Mouse (Mus musculus): ENCODE data around the gene Chchd1. TPM values are rescaled to one million over a fixed set of nuclear protein-coding genes. Genes with fewer than 3 reads are reported as not detected.

Gene Chchd1
- polyA plus RNA-seq, 1 experiment from 2014 or later: 195 TPM

DNA sequence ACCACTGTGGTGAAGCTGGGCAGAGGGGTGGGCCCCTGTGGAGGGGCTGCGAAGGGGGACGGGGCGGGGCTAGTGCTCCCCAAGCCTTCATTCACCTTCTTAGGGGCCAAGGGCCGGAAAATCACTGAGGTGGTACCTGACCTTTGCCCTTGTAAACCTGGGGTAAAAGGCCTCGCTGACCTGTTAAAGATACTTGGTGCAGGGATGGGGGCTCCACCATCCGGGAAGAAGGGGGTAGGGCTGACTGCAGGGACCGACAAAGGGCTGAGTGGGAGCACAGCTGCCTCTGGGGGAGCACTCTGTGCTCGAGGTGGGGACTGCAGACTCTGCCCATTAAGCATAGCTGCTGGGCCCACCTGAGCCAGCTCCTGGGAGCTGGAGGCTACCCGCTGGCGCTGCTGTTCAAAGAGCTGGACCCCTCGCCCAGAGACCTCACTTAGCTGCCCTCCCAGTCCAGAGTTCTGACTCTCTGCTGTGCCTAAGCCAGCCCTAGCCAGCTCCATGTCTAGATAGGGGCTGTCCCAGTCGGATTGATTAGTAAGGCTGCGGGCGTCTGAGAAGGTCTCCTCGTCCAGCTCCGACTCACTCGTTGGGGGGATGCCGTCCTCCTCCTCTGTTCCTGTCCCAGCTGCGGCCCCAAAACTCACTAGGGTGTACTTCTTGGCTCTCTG lies 41.0 kb upstream of the Chchd1 start:
- peaks cover 8% of the 10 kb centered on the region; the same call in 1 of the 2 replicates for H3K4me1 ChIP-seq (ENCODE audit: control insufficient read depth, insufficient read depth, low read length)
- H3K27ac ChIP-seq (ENCODE audit: low read depth, low read length): peak overlapping the region; percentile 78
- H3K27me3 ChIP-seq (ENCODE audit: control insufficient read depth, insufficient read depth, low read length): 0 out of 2 replicates have a peak, but pooled peaks cover 2% of the 10 kb centered on the region
- peak; percentile 52 for ATAC-seq (ENCODE audit: low read depth)
- WGBS: 9% methylated on average over 19 of the region's 19 CpGs
- H3K4me3 ChIP-seq (ENCODE audit: low read depth, low read length): peak overlapping the region; percentile 56
- peak overlapping the region; percentile 80 for H3K4me2 ChIP-seq (ENCODE audit: low read depth, low read length)
- peak overlapping the region; percentile 74 for H3K9ac ChIP-seq (replicated peaks; ENCODE audit: low read depth, low read length)
- no peaks in the 10 kb centered on the region for H3K36me3 ChIP-seq (ENCODE audit: control insufficient read depth, insufficient read depth, low read length)
- H3K9me3 ChIP-seq (ENCODE audit: control insufficient read depth, low read length): no peaks in the 10 kb centered on the region

DNA sequence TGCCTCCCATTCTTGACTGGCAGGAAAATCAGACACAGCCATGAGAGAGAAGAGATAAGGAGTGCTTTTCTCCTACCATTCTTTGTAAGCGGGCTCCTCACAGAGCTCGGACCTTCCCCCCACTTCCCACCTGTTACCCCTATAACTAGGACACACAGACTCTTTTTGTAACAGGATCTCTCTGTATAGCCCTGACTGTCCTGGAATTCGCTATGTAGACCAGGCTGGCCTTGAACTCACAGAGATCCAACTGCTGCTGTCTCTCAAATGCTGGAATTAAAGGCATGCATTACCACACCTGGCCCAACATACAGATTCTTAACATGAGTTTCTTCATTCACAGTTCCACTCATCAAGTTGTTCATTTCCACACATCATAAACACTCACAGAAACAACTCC lies 40.1 kb upstream of the Chchd1 start:
- H3K27ac ChIP-seq (ENCODE audit: low read depth, low read length): no peak overlapping the region
- H3K9ac ChIP-seq (replicated peaks; ENCODE audit: low read depth, low read length): no peak overlapping the region
- H3K36me3 ChIP-seq (ENCODE audit: control insufficient read depth, insufficient read depth, low read length): no peaks in the 10 kb centered on the region
- H3K9me3 ChIP-seq (ENCODE audit: control insufficient read depth, low read length): no peaks in the 10 kb centered on the region
- no peak overlapping the region for H3K4me2 ChIP-seq (ENCODE audit: low read depth, low read length)
- 96% methylated on average over 3 of the region's 3 CpGs for whole genome bisulfite sequencing
- 0 out of 2 replicates have a peak, but pooled peaks cover 2% of the 10 kb centered on the region for H3K27me3 ChIP-seq (ENCODE audit: control insufficient read depth, insufficient read depth, low read length)
- H3K4me3 ChIP-seq (ENCODE audit: low read depth, low read length): no peak overlapping the region
- no peak for ATAC-seq (ENCODE audit: low read depth)
- peaks cover 8% of the 10 kb centered on the region; the same call in 1 of the 2 replicates for H3K4me1 ChIP-seq (ENCODE audit: control insufficient read depth, insufficient read depth, low read length)

DNA sequence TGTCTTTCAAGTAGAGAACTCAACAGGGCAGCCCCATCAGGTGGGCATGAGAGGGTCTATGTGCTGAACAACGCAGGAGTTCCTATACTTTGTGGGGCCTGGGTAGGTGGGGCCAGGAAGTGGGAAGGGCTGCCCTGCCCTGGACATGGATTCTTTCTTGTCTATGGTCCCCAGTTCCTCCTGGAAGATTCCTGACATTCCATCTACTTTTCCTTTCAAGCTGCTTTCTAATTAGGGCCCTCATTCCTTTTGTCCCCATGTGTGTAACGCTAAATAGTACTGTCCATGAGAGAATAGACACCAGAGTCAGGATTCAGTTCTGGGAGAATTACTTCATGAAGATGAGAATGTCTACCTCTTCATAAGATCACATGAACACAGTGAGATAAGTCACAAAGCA lies 39.2 kb upstream of the Chchd1 start:
- 0 out of 2 replicates have a peak, but pooled peaks cover 2% of the 10 kb centered on the region for H3K27me3 ChIP-seq (ENCODE audit: control insufficient read depth, insufficient read depth, low read length)
- H3K4me3 ChIP-seq (ENCODE audit: low read depth, low read length): no peak overlapping the region
- H3K4me1 ChIP-seq (ENCODE audit: control insufficient read depth, insufficient read depth, low read length): peaks cover 8% of the 10 kb centered on the region; the same call in 1 of the 2 replicates
- no peaks in the 10 kb centered on the region for H3K36me3 ChIP-seq (ENCODE audit: control insufficient read depth, insufficient read depth, low read length)
- ATAC-seq (ENCODE audit: low read depth): no peak
- H3K27ac ChIP-seq (ENCODE audit: low read depth, low read length): no peak overlapping the region
- H3K4me2 ChIP-seq (ENCODE audit: low read depth, low read length): no peak overlapping the region
- 80% methylated on average over 2 of the region's 2 CpGs for WGBS
- H3K9me3 ChIP-seq (ENCODE audit: control insufficient read depth, low read length): no peaks in the 10 kb centered on the region
- no peak overlapping the region for H3K9ac ChIP-seq (replicated peaks; ENCODE audit: low read depth, low read length)

DNA sequence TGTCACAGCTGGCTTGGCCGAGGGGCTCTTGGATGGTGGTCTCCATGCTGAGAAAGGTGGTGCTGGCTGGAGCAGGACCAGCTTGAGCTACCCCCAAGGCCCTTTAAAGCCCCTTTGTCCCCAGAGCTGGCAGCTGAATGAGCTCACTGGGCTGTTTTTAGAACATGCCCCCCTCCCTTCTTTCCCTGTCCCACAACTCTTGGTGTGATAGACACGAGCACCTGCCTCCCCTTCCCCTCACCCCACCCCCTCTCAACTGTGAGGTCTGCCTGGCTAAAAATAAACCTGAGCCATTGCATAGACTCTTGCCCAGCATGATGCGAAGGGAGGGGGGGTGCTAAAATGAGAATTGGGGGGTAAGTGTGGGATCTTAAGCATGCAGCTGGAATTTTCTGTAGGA lies 38.4 kb upstream of the Chchd1 start:
- no peak overlapping the region for H3K9ac ChIP-seq (replicated peaks; ENCODE audit: low read depth, low read length)
- 0 out of 2 replicates have a peak, but pooled peaks cover 2% of the 10 kb centered on the region for H3K27me3 ChIP-seq (ENCODE audit: control insufficient read depth, insufficient read depth, low read length)
- no peak overlapping the region for H3K4me3 ChIP-seq (ENCODE audit: low read depth, low read length)
- H3K4me2 ChIP-seq (ENCODE audit: low read depth, low read length): no peak overlapping the region
- H3K27ac ChIP-seq (ENCODE audit: low read depth, low read length): no peak overlapping the region
- H3K36me3 ChIP-seq (ENCODE audit: control insufficient read depth, insufficient read depth, low read length): no peaks in the 10 kb centered on the region
- 60% methylated on average over 3 of the region's 3 CpGs for WGBS
- no peaks in the 10 kb centered on the region for H3K9me3 ChIP-seq (ENCODE audit: control insufficient read depth, low read length)
- no peak for ATAC-seq (ENCODE audit: low read depth)
- peaks cover 8% of the 10 kb centered on the region; the same call in 1 of the 2 replicates for H3K4me1 ChIP-seq (ENCODE audit: control insufficient read depth, insufficient read depth, low read length)

DNA sequence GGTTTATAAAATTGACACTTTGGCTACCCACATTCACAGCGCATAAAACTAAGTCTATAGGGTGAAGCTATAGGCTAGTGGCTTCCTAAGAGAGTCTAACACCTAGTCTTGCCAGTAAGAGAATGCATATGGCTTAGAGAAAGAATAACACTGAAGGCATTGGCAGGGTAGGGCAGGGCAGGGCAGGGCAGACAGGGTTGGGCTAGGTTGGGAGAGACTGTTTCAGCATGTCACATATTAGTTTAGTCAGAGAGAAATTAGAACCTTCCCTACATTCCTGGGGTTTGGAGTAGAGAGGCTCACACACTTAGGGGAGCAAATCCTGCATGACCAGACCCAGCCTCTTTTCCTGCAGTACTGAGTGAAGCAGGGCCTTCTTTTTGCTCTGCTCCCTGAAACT lies 35.3 kb upstream of the Chchd1 start:
- no peak overlapping the region for H3K9ac ChIP-seq (replicated peaks; ENCODE audit: low read depth, low read length)
- H3K27me3 ChIP-seq (ENCODE audit: control insufficient read depth, insufficient read depth, low read length): 0 out of 2 replicates have a peak, but pooled peaks cover 2% of the 10 kb centered on the region
- no peak overlapping the region for H3K27ac ChIP-seq (ENCODE audit: low read depth, low read length)
- no peak overlapping the region for H3K4me2 ChIP-seq (ENCODE audit: low read depth, low read length)
- WGBS: 76% methylated on average over 1 of the region's 1 CpGs
- H3K36me3 ChIP-seq (ENCODE audit: control insufficient read depth, insufficient read depth, low read length): no peaks in the 10 kb centered on the region
- ATAC-seq (ENCODE audit: low read depth): no peak
- no peak overlapping the region for H3K4me3 ChIP-seq (ENCODE audit: low read depth, low read length)
- H3K4me1 ChIP-seq (ENCODE audit: control insufficient read depth, insufficient read depth, low read length): no peaks in the 10 kb centered on the region
- H3K9me3 ChIP-seq (ENCODE audit: control insufficient read depth, low read length): no peaks in the 10 kb centered on the region

DNA sequence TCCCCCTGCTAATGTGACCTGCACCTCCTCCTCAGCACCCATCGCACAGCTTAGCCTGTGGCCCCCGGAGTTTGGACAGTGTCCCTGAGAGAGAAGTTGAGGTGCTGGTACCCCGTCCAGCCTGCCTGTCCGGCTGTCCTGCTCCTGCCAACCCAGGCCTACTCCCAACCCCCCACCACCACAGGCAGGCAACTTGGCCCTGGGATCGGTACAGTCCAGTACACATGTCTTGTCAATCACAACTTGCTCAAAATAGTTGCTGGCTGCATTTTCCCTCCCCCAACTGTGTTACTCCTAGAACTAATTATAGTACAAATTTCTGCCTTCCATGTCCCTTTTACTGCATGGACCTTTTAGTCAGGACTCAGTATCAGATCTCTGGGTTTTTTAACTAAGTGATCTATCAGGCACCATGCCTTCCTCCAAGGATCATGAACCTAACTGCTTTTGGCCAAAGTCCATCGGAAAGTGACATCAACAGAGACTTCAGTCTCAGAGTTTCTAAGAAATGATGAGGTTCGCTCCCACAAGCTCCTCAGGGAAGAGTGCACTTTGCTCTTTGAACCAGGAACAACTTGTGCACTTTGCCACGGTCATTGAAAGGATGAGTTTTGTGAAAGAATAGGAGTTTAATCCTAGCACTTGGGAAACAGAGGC lies 34.5 kb upstream of the Chchd1 start, which contains the start of gene Synpo2l:
Gene Synpo2l, minus strand, starts transcription at position 201 of the 657 bp plus-strand sequence.
- Histone ChIP-seq H3K9me3 (ENCODE audit: control insufficient read depth, low read length) (no peaks in the 10 kb centered on the region), H3K4me3 (ENCODE audit: low read depth, low read length) (no peak within 1 kb of the TSS), H3K9ac (replicated peaks; ENCODE audit: low read depth, low read length) (no peak within 1 kb of the TSS), H3K27ac (ENCODE audit: low read depth, low read length) (no peak within 1 kb of the TSS), H3K4me2 (ENCODE audit: low read depth, low read length) (no peak within 1 kb of the TSS), H3K27me3 (ENCODE audit: control insufficient read depth, insufficient read depth, low read length) (0 out of 2 replicates have a peak, but pooled peaks cover 2% of the 10 kb centered on the region), H3K4me1 (ENCODE audit: control insufficient read depth, insufficient read depth, low read length) (no peaks in the 10 kb centered on the region), H3K36me3 (ENCODE audit: control insufficient read depth, insufficient read depth, low read length) (no peaks in the 10 kb centered on the region)
- 88% methylated on average over 8 of the region's 8 CpGs for WGBS
- ATAC-seq (ENCODE audit: low read depth): no peak

DNA sequence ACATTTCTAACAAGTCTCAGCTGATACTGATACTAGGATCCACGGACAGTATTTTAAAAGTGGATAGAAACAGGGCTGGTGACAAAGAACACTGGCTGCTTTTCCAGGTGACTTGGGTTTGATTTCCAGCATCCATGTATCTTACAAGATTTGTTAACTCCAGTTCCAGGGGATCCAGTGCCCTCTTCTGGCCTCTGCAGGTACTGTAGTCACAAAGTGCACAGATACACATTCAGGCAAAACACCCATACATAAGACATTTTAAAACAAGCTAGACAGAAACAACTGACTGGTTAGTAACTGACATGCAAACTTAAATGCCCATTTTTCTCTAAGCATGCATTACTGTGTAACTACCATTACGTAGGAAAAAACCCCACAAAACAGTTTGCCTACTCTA lies 29.8 kb upstream of the Chchd1 start:
- Histone ChIP-seq H3K4me3 (ENCODE audit: low read depth, low read length) (peak overlapping the region; percentile 78; the same call in 1 of the 2 replicates), H3K4me1 (ENCODE audit: control insufficient read depth, insufficient read depth, low read length) (peaks cover 11% of the 10 kb centered on the region; the same call in 1 of the 2 replicates), H3K36me3 (ENCODE audit: control insufficient read depth, insufficient read depth, low read length) (peaks cover 11% of the 10 kb centered on the region; the same call in 1 of the 2 replicates), H3K4me2 (ENCODE audit: low read depth, low read length) (no peak overlapping the region), H3K27ac (ENCODE audit: low read depth, low read length) (no peak overlapping the region), H3K9ac (replicated peaks; ENCODE audit: low read depth, low read length) (no peak overlapping the region), H3K27me3 (ENCODE audit: control insufficient read depth, insufficient read depth, low read length) (no peaks in the 10 kb centered on the region), H3K9me3 (ENCODE audit: control insufficient read depth, low read length) (no peaks in the 10 kb centered on the region)
- 92% methylated on average over 2 of the region's 2 CpGs for WGBS
- no peak for ATAC-seq (ENCODE audit: low read depth)

DNA sequence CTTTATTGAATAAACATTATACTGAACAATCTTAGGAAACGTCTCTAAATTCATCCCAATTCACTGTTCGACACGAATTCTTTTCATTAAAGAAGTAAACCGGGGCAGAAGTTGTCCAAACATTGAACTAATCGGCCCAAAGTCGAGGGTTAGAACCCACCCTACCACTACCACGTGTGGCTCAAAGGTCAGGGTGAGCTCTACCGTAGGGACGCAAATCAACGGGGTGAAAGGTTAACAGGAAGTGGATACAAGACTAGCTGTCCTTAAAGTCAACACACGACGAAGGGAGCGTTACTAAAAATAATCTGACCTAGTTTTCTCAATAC lies 29.1 kb upstream of the Chchd1 start:
- Histone ChIP-seq H3K27me3 (ENCODE audit: control insufficient read depth, insufficient read depth, low read length) (no peaks in the 10 kb centered on the region), H3K9ac (replicated peaks; ENCODE audit: low read depth, low read length) (no peak overlapping the region), H3K36me3 (ENCODE audit: control insufficient read depth, insufficient read depth, low read length) (peaks cover 18% of the 10 kb centered on the region; the same call in 1 of the 2 replicates), H3K9me3 (ENCODE audit: control insufficient read depth, low read length) (no peaks in the 10 kb centered on the region), H3K4me3 (ENCODE audit: low read depth, low read length) (peak overlapping the region; percentile 78), H3K4me2 (ENCODE audit: low read depth, low read length) (peak overlapping the region; percentile 64), H3K27ac (ENCODE audit: low read depth, low read length) (peak overlapping the region; percentile 76; the same call in 1 of the 2 replicates), H3K4me1 (ENCODE audit: control insufficient read depth, insufficient read depth, low read length) (peaks cover 11% of the 10 kb centered on the region; the same call in 1 of the 2 replicates)
- WGBS: 13% methylated on average over 13 of the region's 13 CpGs
- ATAC-seq (ENCODE audit: low read depth): peak; percentile 86

All from neural tube, embryonic 14.5 days (tissue).